Mouse (Mus musculus): ENCODE results near the gene Tmem25.

Gene Tmem25

GRCm38 (mm10) chr9:44799102-44799957 is at the start of gene Tmem25:
Gene Tmem25, minus strand, starts transcription at chr9:44799307.
- ChIA-PET POLR2A (interaction anchor here in 3 of 4 experiments (0.6 to 4.3 kb wide), 22 partner anchors 9 to 245 kb away, joined by 3 to 21 read pairs (median 4); partner anchors contain the start of genes Arcn1 (in 3 of the 3), Ift46 (in 3 of the 3) and Atp5l (in 1 of the 3)), CTCF (interaction anchor here in 3 of 4 experiments (0.6 to 1.6 kb wide), 6 partner anchors 30 to 317 kb away, joined by 3 to 5 read pairs (median 4); partner anchors contain the start of genes Bcl9l (in 1 of the 3) and Ube4a (in 1 of the 3))

- ChIA-PET CTCF (interaction anchor here in 2 of 4 experiments (0.7 to 0.9 kb wide), 2 partner anchors 11 kb away, joined by 3 to 5 read pairs; no protein-coding TSS in a partner anchor), POLR2A (interaction anchor here in 2 of 4 experiments (0.9 to 1.7 kb wide), 7 partner anchors 9 to 48 kb away, joined by 3 to 5 read pairs (median 3); no protein-coding TSS in a partner anchor)
These were observed 48.3 kb upstream of the Tmem25 start for GRCm38 (mm10) chr9:44847446-44847845.

DNA sequence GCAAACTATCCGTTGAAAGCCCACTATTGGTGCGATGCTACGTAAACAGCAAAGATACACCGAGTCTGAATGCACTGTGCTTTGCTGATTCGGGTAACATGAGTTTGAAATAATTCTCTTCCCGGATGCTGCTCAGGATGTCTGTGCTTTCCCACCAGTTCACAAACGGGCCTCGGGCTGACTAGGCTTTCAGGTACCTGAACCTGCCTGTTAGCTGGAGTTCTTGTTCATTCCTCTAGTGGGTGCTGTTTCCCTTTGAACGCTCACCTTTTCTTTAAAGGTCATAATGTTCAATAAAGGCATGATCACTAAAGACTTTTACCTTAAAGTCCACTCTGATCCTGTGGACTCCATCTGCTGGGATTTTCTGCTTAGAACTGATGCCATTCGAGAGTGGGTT is 42.1 kb upstream of the Tmem25 start:
- CTCF ChIA-PET = interaction anchor here (0.5 to 1.4 kb wide), 12 partner anchors 9 to 125 kb away, joined by 3 to 4 read pairs (median 3); partner anchors contain the start of gene Atp5l (in 1 of the 4)

GRCm38 (mm10) chr9:44836439-44836838 is 37.3 kb upstream of the Tmem25 start:
- ChIA-PET CTCF (interaction anchor here in 3 of 4 experiments (0.6 to 1.5 kb wide), 16 partner anchors 11 to 214 kb away, joined by 3 to 6 read pairs (median 3); partner anchors contain the start of genes Atp5l (in 1 of the 3) and Ube4a (in 1 of the 3)), POLR2A (interaction anchor here in 1 of 4 experiments (0.6 to 1.6 kb wide), 3 partner anchors 36 to 72 kb away, joined by 3 read pairs; no protein-coding TSS in a partner anchor)

More for the DNA sequence above, 42.1 kb upstream of the Tmem25 start:
- POLR2A ChIA-PET = interaction anchor here in 2 of 4 experiments (1.0 to 3.0 kb wide), 6 partner anchors 9 to 67 kb away, joined by 3 to 6 read pairs (median 4); no protein-coding TSS in a partner anchor

- CTCF ChIA-PET = interaction anchor here in 1 of 4 experiments (1.1 to 1.3 kb wide), 3 partner anchors 9 to 177 kb away, joined by 3 to 4 read pairs (median 4); no protein-coding TSS in a partner anchor
- POLR2A ChIA-PET = interaction anchor here in 2 of 4 experiments (0.5 to 2.7 kb wide), 11 partner anchors 9 to 1896 kb away, joined by 3 to 7 read pairs (median 3); partner anchors contain the start of genes Arcn1 (in 1 of the 2) and Ift46 (in 1 of the 2)
These were observed 33.2 kb upstream of the Tmem25 start for GRCm38 (mm10) chr9:44832356-44832755.

- ChIA-PET POLR2A (interaction anchor here in 2 of 4 experiments (0.9 to 2.7 kb wide), 4 partner anchors 13 to 63 kb away, joined by 3 to 7 read pairs (median 4); partner anchors contain the start of genes Arcn1 (in 1 of the 2) and Ift46 (in 1 of the 2)), CTCF (interaction anchor here in 1 of 4 experiments (1.6 kb wide), 1 partner anchor 11 kb away, joined by 3 read pairs; no protein-coding TSS in a partner anchor)
These were observed 31.4 kb upstream of the Tmem25 start for GRCm38 (mm10) chr9:44830506-44830905.

DNA sequence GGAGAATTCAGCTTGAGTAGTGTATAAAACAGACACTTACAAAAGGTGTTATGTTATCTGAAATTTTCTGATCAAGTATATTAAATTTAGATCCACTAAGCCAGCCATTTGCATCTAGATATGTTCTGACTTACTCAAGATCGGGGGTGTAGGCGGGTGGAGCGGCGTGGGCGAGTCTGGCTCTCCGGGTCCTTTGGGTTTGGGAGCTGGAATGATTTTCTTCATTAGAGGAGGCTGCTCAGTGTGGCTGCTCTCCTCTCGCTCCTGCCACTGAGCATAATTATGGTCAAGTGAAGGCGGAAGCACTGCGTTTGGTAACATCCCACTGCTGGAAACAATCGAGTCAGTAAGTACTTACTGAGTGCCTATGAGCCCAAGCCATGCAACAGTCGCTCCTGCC is 29.8 kb upstream of the Tmem25 start:
- ChIA-PET POLR2A (interaction anchor here in 2 of 4 experiments (0.6 to 1.4 kb wide), 3 partner anchors 10 to 62 kb away, joined by 3 to 5 read pairs (median 3); partner anchors contain the start of genes Arcn1 (in 1 of the 2) and Ift46 (in 1 of the 2)), CTCF (no interaction called here)

GRCm38 (mm10) chr9:44826660-44827059 is 27.6 kb upstream of the Tmem25 start:
- ChIA-PET CTCF (no interaction called here), POLR2A (no interaction called here)

- CTCF ChIA-PET = interaction anchor here in 3 of 4 experiments (0.7 to 1.0 kb wide), 3 partner anchors 16 to 35 kb away, joined by 3 read pairs; no protein-coding TSS in a partner anchor
- POLR2A ChIA-PET = interaction anchor here in 2 of 4 experiments (0.9 to 1.4 kb wide), 4 partner anchors 10 to 53 kb away, joined by 3 to 4 read pairs (median 3); partner anchors contain the start of gene Arcn1 (in 1 of the 2)
These were observed 21.1 kb upstream of the Tmem25 start for GRCm38 (mm10) chr9:44819920-44820827.

- POLR2A ChIA-PET = interaction anchor here in 2 of 4 experiments (0.6 to 1.5 kb wide), 8 partner anchors 13 to 105 kb away, joined by 3 to 6 read pairs (median 3); partner anchors contain the start of gene Ttc36 (in 1 of the 2)
- CTCF ChIA-PET = no interaction called here
These were observed 18.4 kb upstream of the Tmem25 start for GRCm38 (mm10) chr9:44817522-44817921.

GRCm38 (mm10) chr9:44814179-44814578 is 15.1 kb upstream of the Tmem25 start:
- POLR2A ChIA-PET = interaction anchor here in 1 of 4 experiments (0.5 to 2.6 kb wide), 5 partner anchors 9 to 64 kb away, joined by 3 to 9 read pairs (median 4); partner anchors contain the start of gene Ttc36

DNA sequence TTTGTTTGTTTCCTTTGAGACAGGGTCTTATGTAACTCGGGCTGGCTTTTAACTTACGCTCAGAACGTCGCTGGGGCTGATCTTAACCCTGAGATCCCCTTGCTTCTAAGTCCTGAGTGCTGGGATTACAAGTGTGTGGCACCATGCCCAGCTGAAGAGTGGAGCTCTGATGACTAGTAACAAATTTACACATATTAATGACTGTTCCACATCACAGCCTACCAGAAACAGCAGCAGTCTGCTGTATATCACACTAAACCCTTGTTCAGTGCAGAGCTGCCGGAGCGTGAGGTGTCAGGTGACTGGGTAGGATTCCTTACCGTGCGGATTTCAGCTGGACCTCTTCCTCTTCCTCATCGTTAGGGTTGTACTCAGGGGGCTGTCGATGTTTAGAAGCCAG is 11.2 kb upstream of the Tmem25 start:
- CTCF ChIA-PET = interaction anchor here in 1 of 4 experiments (1.2 kb wide), 1 partner anchor 32 kb away, joined by 3 read pairs; no protein-coding TSS in a partner anchor

More at GRCm38 (mm10) chr9:44814179-44814578, 15.1 kb upstream of the Tmem25 start:
- CTCF ChIA-PET = interaction anchor here in 1 of 4 experiments (0.7 kb wide), 1 partner anchor 22 kb away, joined by 3 read pairs; no protein-coding TSS in a partner anchor

GRCm38 (mm10) chr9:44807778-44808177 is 8.7 kb upstream of the Tmem25 start:
- ChIA-PET POLR2A (interaction anchor here in 2 of 4 experiments (0.6 to 3.1 kb wide), 7 partner anchors 10 to 298 kb away, joined by 3 to 9 read pairs (median 3); no protein-coding TSS in a partner anchor), CTCF (no interaction called here)

More for the DNA sequence above, 11.2 kb upstream of the Tmem25 start:
- POLR2A ChIA-PET = interaction anchor here in 3 of 4 experiments (0.5 to 1.6 kb wide), 3 partner anchors 10 to 63 kb away, joined by 3 to 4 read pairs (median 3); partner anchors contain the start of genes Arcn1 (in 1 of the 3) and Ift46 (in 1 of the 3)

DNA sequence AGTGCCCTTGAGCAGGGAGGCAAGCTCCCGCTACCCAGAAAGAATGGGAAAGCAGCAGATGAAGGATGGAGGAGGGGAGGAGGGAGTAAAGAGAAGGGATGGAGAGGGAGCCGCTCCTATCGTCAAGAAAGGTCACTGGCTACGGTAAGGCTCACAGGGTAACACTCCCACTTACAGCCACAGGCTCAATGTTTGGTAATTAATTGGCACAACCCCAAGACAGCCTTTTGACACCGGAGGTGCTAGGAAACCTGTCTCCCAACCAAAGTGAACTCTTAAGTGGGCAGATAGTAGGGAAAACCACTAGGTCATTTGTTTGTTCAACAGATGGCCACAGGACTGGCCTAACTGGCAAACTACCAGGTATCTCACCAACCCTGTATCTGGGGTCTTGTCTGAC is 8.0 kb upstream of the Tmem25 start:
- ChIA-PET CTCF (interaction anchor here in 1 of 4 experiments (0.6 kb wide), 1 partner anchor 151 kb away, joined by 3 read pairs; no protein-coding TSS in a partner anchor), POLR2A (interaction anchor here in 1 of 4 experiments (0.5 to 3.1 kb wide), 5 partner anchors 9 to 75 kb away, joined by 3 to 9 read pairs (median 3); no protein-coding TSS in a partner anchor)

- POLR2A ChIA-PET = interaction anchor here in 1 of 4 experiments (3.1 kb wide), 1 partner anchor 8 kb away, joined by 9 read pairs; no protein-coding TSS in a partner anchor
- CTCF ChIA-PET = interaction anchor here in 1 of 4 experiments (0.5 kb wide), 1 partner anchor 202 kb away, joined by 4 read pairs; no protein-coding TSS in a partner anchor
These were observed 6.4 kb upstream of the Tmem25 start for GRCm38 (mm10) chr9:44805536-44805935.

- ChIA-PET CTCF (interaction anchor here in 1 of 4 experiments (0.9 kb wide), 1 partner anchor 238 kb away, joined by 3 read pairs; no protein-coding TSS in a partner anchor), POLR2A (interaction anchor here in 1 of 4 experiments (1.2 kb wide), 1 partner anchor 37 kb away, joined by 3 read pairs; the partner anchor contains the start of genes Arcn1 and Ift46)
These were observed 5.6 kb upstream of the Tmem25 start for GRCm38 (mm10) chr9:44804678-44805077.

Data from embryonic stem cell, embryonic (primary cell).